Mouse (Mus musculus): Measurements from ENCODE around the gene Gm13539. TPM values are rescaled to one million over a fixed set of nuclear protein-coding genes. Genes with fewer than 3 reads are reported as not detected.

Gm13539 gene
- polyA plus RNA-seq, 1 experiment from 2014 or later = not detected

- H3K27me3 ChIP-seq (ENCODE audit: control insufficient read depth, insufficient read depth, low read length) = no peaks in the 10 kb centered on the region
- H3K9ac ChIP-seq = no peak overlapping the region
- no peak overlapping the region for H3K4me2 ChIP-seq (replicated peaks)
- no peak overlapping the region for H3K4me3 ChIP-seq (replicated peaks; ENCODE audit: low read length)
- no peaks in the 10 kb centered on the region for H3K9me3 ChIP-seq (ENCODE audit: control insufficient read depth, low read length)
- H3K36me3 ChIP-seq (replicated peaks; ENCODE audit: control insufficient read depth, insufficient read depth) = no peaks in the 10 kb centered on the region
- DNase-seq (ENCODE audit: low spot score) (no peak), ATAC-seq (ENCODE audit: low FRiP score) (no peak)
- H3K27ac ChIP-seq = no peak overlapping the region
- H3K4me1 ChIP-seq (replicated peaks; ENCODE audit: control insufficient read depth, insufficient read depth, low read length) = no peaks in the 10 kb centered on the region
- WGBS = 90% methylated on average over 2 of the region's 2 CpGs
Measured at GRCm38 (mm10) chr2:25774640-25775039, 7.4 kb upstream of the Gm13539 start.

- 77% methylated on average over 3 of the region's 3 CpGs for WGBS
- Histone ChIP-seq H3K27me3 (ENCODE audit: control insufficient read depth, insufficient read depth, low read length) (no peaks in the 10 kb centered on the region), H3K4me2 (replicated peaks) (no peak overlapping the region), H3K4me1 (replicated peaks; ENCODE audit: control insufficient read depth, insufficient read depth, low read length) (no peaks in the 10 kb centered on the region), H3K36me3 (replicated peaks; ENCODE audit: control insufficient read depth, insufficient read depth) (no peaks in the 10 kb centered on the region), H3K4me3 (replicated peaks; ENCODE audit: low read length) (no peak overlapping the region), H3K9me3 (ENCODE audit: control insufficient read depth, low read length) (no peaks in the 10 kb centered on the region), H3K9ac (no peak overlapping the region), H3K27ac (no peak overlapping the region)
- ATAC-seq (ENCODE audit: low FRiP score) (no peak), DNase-seq (ENCODE audit: low spot score) (no peak)
Measured at GRCm38 (mm10) chr2:25775991-25776390, 6.1 kb upstream of the Gm13539 start.

- no peak for ATAC-seq (ENCODE audit: low FRiP score)
- H3K9ac ChIP-seq = no peak within 1 kb of the TSS
- H3K4me1 ChIP-seq (replicated peaks; ENCODE audit: control insufficient read depth, insufficient read depth, low read length) = no peaks in the 10 kb centered on the region
- H3K9me3 ChIP-seq (ENCODE audit: control insufficient read depth, low read length) = no peaks in the 10 kb centered on the region
- H3K36me3 ChIP-seq (replicated peaks; ENCODE audit: control insufficient read depth, insufficient read depth) = no peaks in the 10 kb centered on the region
- no peak for DNase-seq (ENCODE audit: low spot score)
- WGBS = 100% methylated on average over 1 of the region's 1 CpGs
- H3K27ac ChIP-seq = no peak within 1 kb of the TSS
- no peaks in the 10 kb centered on the region for H3K27me3 ChIP-seq (ENCODE audit: control insufficient read depth, insufficient read depth, low read length)
- H3K4me3 ChIP-seq (replicated peaks; ENCODE audit: low read length) = no peak within 1 kb of the TSS
- H3K4me2 ChIP-seq (replicated peaks) = no peak within 1 kb of the TSS
Measured at GRCm38 (mm10) chr2:25776717-25777116, 5.3 kb upstream of the Gm13539 start, which contains the start of gene Lcn11. Gene Lcn11 (plus strand): TSS chr2:25777017.

GRCm38 (mm10) chr2:25779076-25779475, 3.0 kb upstream of the Gm13539 start:
- Histone ChIP-seq H3K4me1 (replicated peaks; ENCODE audit: control insufficient read depth, insufficient read depth, low read length) (no peaks in the 10 kb centered on the region), H3K4me2 (replicated peaks) (no peak overlapping the region), H3K9ac (no peak overlapping the region), H3K9me3 (ENCODE audit: control insufficient read depth, low read length) (no peaks in the 10 kb centered on the region), H3K27me3 (ENCODE audit: control insufficient read depth, insufficient read depth, low read length) (no peaks in the 10 kb centered on the region), H3K27ac (no peak overlapping the region), H3K4me3 (replicated peaks; ENCODE audit: low read length) (no peak overlapping the region), H3K36me3 (replicated peaks; ENCODE audit: control insufficient read depth, insufficient read depth) (no peaks in the 10 kb centered on the region)
- no peak for DNase-seq (ENCODE audit: low spot score)
- WGBS = 90% methylated on average over 9 of the region's 9 CpGs
- no peak for ATAC-seq (ENCODE audit: low FRiP score)

GRCm38 (mm10) chr2:25780921-25781320, 1.1 kb upstream of the Gm13539 start:
- Histone ChIP-seq H3K4me2 (replicated peaks) (no peak overlapping the region), H3K27me3 (ENCODE audit: control insufficient read depth, insufficient read depth, low read length) (no peaks in the 10 kb centered on the region), H3K4me3 (replicated peaks; ENCODE audit: low read length) (no peak overlapping the region), H3K36me3 (replicated peaks; ENCODE audit: control insufficient read depth, insufficient read depth) (no peaks in the 10 kb centered on the region), H3K9ac (no peak overlapping the region), H3K4me1 (replicated peaks; ENCODE audit: control insufficient read depth, insufficient read depth, low read length) (no peaks in the 10 kb centered on the region), H3K9me3 (ENCODE audit: control insufficient read depth, low read length) (no peaks in the 10 kb centered on the region), H3K27ac (no peak overlapping the region)
- DNase-seq (ENCODE audit: low spot score) (no peak), ATAC-seq (ENCODE audit: low FRiP score) (no peak)
- 71% methylated on average over 4 of the region's 4 CpGs for WGBS

GRCm38 (mm10) chr2:25785573-25786322, 3.7 kb downstream of the Gm13539 start:
- no peaks in the 10 kb centered on the region for H3K9me3 ChIP-seq (ENCODE audit: control insufficient read depth, low read length)
- no peak for ATAC-seq (ENCODE audit: low FRiP score)
- WGBS = 67% methylated on average over 5 of the region's 5 CpGs
- no peak overlapping the region for H3K27ac ChIP-seq
- H3K4me2 ChIP-seq (replicated peaks) = no peak overlapping the region
- H3K27me3 ChIP-seq (ENCODE audit: control insufficient read depth, insufficient read depth, low read length) = no peaks in the 10 kb centered on the region
- H3K4me3 ChIP-seq (replicated peaks; ENCODE audit: low read length) = no peak overlapping the region
- H3K9ac ChIP-seq = no peak overlapping the region
- DNase-seq (ENCODE audit: low spot score) = no peak
- H3K4me1 ChIP-seq (replicated peaks; ENCODE audit: control insufficient read depth, insufficient read depth, low read length) = no peaks in the 10 kb centered on the region
- H3K36me3 ChIP-seq (replicated peaks; ENCODE audit: control insufficient read depth, insufficient read depth) = no peaks in the 10 kb centered on the region

- Histone ChIP-seq H3K4me1 (replicated peaks; ENCODE audit: control insufficient read depth, insufficient read depth, low read length) (no peaks in the 10 kb centered on the region), H3K36me3 (replicated peaks; ENCODE audit: control insufficient read depth, insufficient read depth) (no peaks in the 10 kb centered on the region), H3K4me2 (replicated peaks) (no peak overlapping the region), H3K4me3 (replicated peaks; ENCODE audit: low read length) (no peak overlapping the region), H3K9ac (no peak overlapping the region), H3K27ac (no peak overlapping the region), H3K9me3 (ENCODE audit: control insufficient read depth, low read length) (no peaks in the 10 kb centered on the region), H3K27me3 (ENCODE audit: control insufficient read depth, insufficient read depth, low read length) (no peaks in the 10 kb centered on the region)
- ATAC-seq (ENCODE audit: low FRiP score) (no peak), DNase-seq (ENCODE audit: low spot score) (no peak)
- 97% methylated on average over 3 of the region's 3 CpGs for WGBS
Measured at GRCm38 (mm10) chr2:25789092-25789491, 7.0 kb downstream of the Gm13539 start.

- Histone ChIP-seq H3K27ac (no peak overlapping the region), H3K4me2 (replicated peaks) (no peak overlapping the region), H3K9me3 (ENCODE audit: control insufficient read depth, low read length) (no peaks in the 10 kb centered on the region), H3K4me1 (replicated peaks; ENCODE audit: control insufficient read depth, insufficient read depth, low read length) (no peaks in the 10 kb centered on the region), H3K9ac (no peak overlapping the region), H3K4me3 (replicated peaks; ENCODE audit: low read length) (no peak overlapping the region), H3K36me3 (replicated peaks; ENCODE audit: control insufficient read depth, insufficient read depth) (no peaks in the 10 kb centered on the region), H3K27me3 (ENCODE audit: control insufficient read depth, insufficient read depth, low read length) (no peaks in the 10 kb centered on the region)
- DNase-seq (ENCODE audit: low spot score) (no peak), ATAC-seq (ENCODE audit: low FRiP score) (no peak)
- WGBS = 54% methylated on average over 2 of the region's 2 CpGs
Measured at GRCm38 (mm10) chr2:25797635-25798034, 15.6 kb downstream of the Gm13539 start.

GRCm38 (mm10) chr2:25798065-25798464, 16.0 kb downstream of the Gm13539 start:
- no peak for ATAC-seq (ENCODE audit: low FRiP score)
- H3K4me3 ChIP-seq (replicated peaks; ENCODE audit: low read length) = no peak overlapping the region
- H3K9ac ChIP-seq = no peak overlapping the region
- H3K27me3 ChIP-seq (ENCODE audit: control insufficient read depth, insufficient read depth, low read length) = no peaks in the 10 kb centered on the region
- H3K4me2 ChIP-seq (replicated peaks) = no peak overlapping the region
- no peaks in the 10 kb centered on the region for H3K4me1 ChIP-seq (replicated peaks; ENCODE audit: control insufficient read depth, insufficient read depth, low read length)
- 34% methylated on average over 5 of the region's 5 CpGs for WGBS
- no peak overlapping the region for H3K27ac ChIP-seq
- no peaks in the 10 kb centered on the region for H3K36me3 ChIP-seq (replicated peaks; ENCODE audit: control insufficient read depth, insufficient read depth)
- DNase-seq (ENCODE audit: low spot score) = no peak
- H3K9me3 ChIP-seq (ENCODE audit: control insufficient read depth, low read length) = no peaks in the 10 kb centered on the region

GRCm38 (mm10) chr2:25811711-25812110, 29.7 kb downstream of the Gm13539 start:
- 79% methylated on average over 2 of the region's 2 CpGs for WGBS
- H3K27me3 ChIP-seq (ENCODE audit: control insufficient read depth, insufficient read depth, low read length) = no peaks in the 10 kb centered on the region

More at GRCm38 (mm10) chr2:25811711-25812110, 29.7 kb downstream of the Gm13539 start:
- no peaks in the 10 kb centered on the region for H3K9me3 ChIP-seq (ENCODE audit: control insufficient read depth, low read length)
- DNase-seq (ENCODE audit: low spot score) = no peak
- no peaks in the 10 kb centered on the region for H3K36me3 ChIP-seq (replicated peaks; ENCODE audit: control insufficient read depth, insufficient read depth)
- no peak overlapping the region for H3K4me3 ChIP-seq (replicated peaks; ENCODE audit: low read length)
- H3K9ac ChIP-seq = no peak overlapping the region
- H3K4me1 ChIP-seq (replicated peaks; ENCODE audit: control insufficient read depth, insufficient read depth, low read length) = no peaks in the 10 kb centered on the region
- H3K27ac ChIP-seq = no peak overlapping the region
- H3K4me2 ChIP-seq (replicated peaks) = no peak overlapping the region
- ATAC-seq (ENCODE audit: low FRiP score) = no peak
